Mouse (Mus musculus): ENCODE data around the gene Cltc. TPM values are rescaled to one million over a fixed set of nuclear protein-coding genes. Genes with fewer than 3 reads are reported as not detected.
"Not testable (repeated sequence)": the region's sequence is repeated elsewhere in the genome, so short reads cannot be mapped to it uniquely, and the experiment has no call there.

Gene Cltc
- total RNA-seq, 2 experiments from 2014 or later, result 537 to 538 TPM

- intact Hi-C loops (cut with DNase I), result no loop called here
- DNase-seq (ENCODE audit: low spot score in 2 of 2), result no peak
Observed at GRCm38 (mm10) chr11:86741505-86741904, 15.9 kb downstream of the Cltc start.

GRCm38 (mm10) chr11:86739470-86739869 is 17.9 kb downstream of the Cltc start:
- DNase-seq (ENCODE audit: low spot score in 2 of 2), result no peak
- intact Hi-C loops (cut with DNase I), result no loop called here

GRCm38 (mm10) chr11:86738956-86739355 is 18.4 kb downstream of the Cltc start:
- intact Hi-C loops (cut with DNase I), result no loop called here
- no peak for DNase-seq (ENCODE audit: low spot score in 2 of 2)

- intact Hi-C loops (cut with DNase I); DNase-seq (ENCODE audit: low spot score in 2 of 2): not testable (repeated sequence)
Observed at GRCm38 (mm10) chr11:86738308-86738707, 19.1 kb downstream of the Cltc start.

GRCm38 (mm10) chr11:86737301-86738000 is 19.9 kb downstream of the Cltc start:
- DNase-seq (ENCODE audit: low spot score in 2 of 2), result no peak
- intact Hi-C loops (cut with DNase I), result no loop called here

GRCm38 (mm10) chr11:86734993-86735392 is 22.4 kb downstream of the Cltc start:
- intact Hi-C loops (cut with DNase I), result loop anchor here (5.0 kb wide), 1 partner anchor 38 kb away; no protein-coding TSS in a partner anchor
- no peak for DNase-seq (ENCODE audit: low spot score in 2 of 2)

GRCm38 (mm10) chr11:86734241-86734939 is 23.0 kb downstream of the Cltc start:
- intact Hi-C loops (cut with DNase I), result loop anchor here (5.0 kb wide), 1 partner anchor 37 kb away; no protein-coding TSS in a partner anchor
- no peak for DNase-seq (ENCODE audit: low spot score in 2 of 2)

GRCm38 (mm10) chr11:86731443-86731842 is 25.9 kb downstream of the Cltc start:
- intact Hi-C loops (cut with DNase I), result loop anchor here (5.0 kb wide), 1 partner anchor 34 kb away; no protein-coding TSS in a partner anchor
- DNase-seq (ENCODE audit: low spot score in 2 of 2), result peak; percentile 25 to 40

- no peak for DNase-seq (ENCODE audit: low spot score in 2 of 2)
- intact Hi-C loops (cut with DNase I), result no loop called here
Observed at GRCm38 (mm10) chr11:86725607-86726006, 31.8 kb downstream of the Cltc start.

- intact Hi-C loops (cut with DNase I), result no loop called here
- DNase-seq (ENCODE audit: low spot score in 2 of 2), result no peak
Observed at GRCm38 (mm10) chr11:86724982-86725381, 32.4 kb downstream of the Cltc start.

GRCm38 (mm10) chr11:86724004-86724403 is 33.4 kb downstream of the Cltc start:
- DNase-seq (ENCODE audit: low spot score in 2 of 2), result no peak
- intact Hi-C loops (cut with DNase I), result no loop called here

- DNase-seq (ENCODE audit: low spot score in 2 of 2), result no peak
- intact Hi-C loops (cut with DNase I), result no loop called here
Observed at GRCm38 (mm10) chr11:86719390-86719789, 38.0 kb downstream of the Cltc start.

GRCm38 (mm10) chr11:86718369-86718768 is 39.0 kb downstream of the Cltc start:
- DNase-seq (ENCODE audit: low spot score in 2 of 2), result no peak
- intact Hi-C loops (cut with DNase I), result no loop called here

- intact Hi-C loops (cut with DNase I), result no loop called here
- no peak for DNase-seq (ENCODE audit: low spot score in 2 of 2)
Observed at GRCm38 (mm10) chr11:86717306-86718065, 39.9 kb downstream of the Cltc start.

GRCm38 (mm10) chr11:86714606-86715005 is 42.8 kb downstream of the Cltc start:
- DNase-seq (ENCODE audit: low spot score in 2 of 2), result no peak
- intact Hi-C loops (cut with DNase I), result no loop called here

GRCm38 (mm10) chr11:86701151-86701550 is 56.2 kb downstream of the Cltc start:
- intact Hi-C loops (cut with DNase I), result no loop called here
- DNase-seq (ENCODE audit: low spot score in 2 of 2), result no peak

GRCm38 (mm10) chr11:86695461-86695860 is 61.9 kb downstream of the Cltc start:
- no peak for DNase-seq (ENCODE audit: low spot score in 2 of 2)
- intact Hi-C loops (cut with DNase I), result loop anchor here (5.0 kb wide), 1 partner anchor 37 kb away; no protein-coding TSS in a partner anchor

GRCm38 (mm10) chr11:86692546-86692945 is 64.8 kb downstream of the Cltc start:
- intact Hi-C loops (cut with DNase I), result no loop called here
- DNase-seq (ENCODE audit: low spot score in 2 of 2), result no peak

- intact Hi-C loops (cut with DNase I), result no loop called here
- DNase-seq (ENCODE audit: low spot score in 2 of 2), result no peak
Observed at GRCm38 (mm10) chr11:86691956-86692355, 65.4 kb downstream of the Cltc start.

- DNase-seq (ENCODE audit: low spot score in 2 of 2), result no peak
- intact Hi-C loops (cut with DNase I), result no loop called here
Observed at GRCm38 (mm10) chr11:86691482-86691881, 65.9 kb downstream of the Cltc start.

Data from left cerebral cortex, postnatal 14 days (tissue).